Mouse (Mus musculus) ES-E14 (cell line): ENCODE measurements around the gene Gm39115.
"Not testable (repeated sequence)": the region's sequence is repeated elsewhere in the genome, so short reads cannot be mapped to it uniquely, and the experiment has no call there.

Experiments
- HCFC1 ChIP-seq: IDR thresholded peaks from 2 replicates; pipeline ENCODE4 v1.6.1; 2012; ENCODE audit warnings: low read length, inconsistent platforms, borderline replicate concordance; ENCODE audit not compliant: insufficient read depth
- MAFK ChIP-seq: IDR thresholded peaks from 2 replicates; pipeline ENCODE4 v1.6.1; 2014; ENCODE audit warnings: mild to moderate bottlenecking, low read depth, low read length, inconsistent platforms; ENCODE audit not compliant: insufficient read depth
- ZC3H11A ChIP-seq: IDR thresholded peaks from 2 replicates; pipeline ENCODE4 v1.6.1; 2012; ENCODE audit warnings: low read depth, mild to moderate bottlenecking, inconsistent platforms, low read length, borderline replicate concordance

DNA sequence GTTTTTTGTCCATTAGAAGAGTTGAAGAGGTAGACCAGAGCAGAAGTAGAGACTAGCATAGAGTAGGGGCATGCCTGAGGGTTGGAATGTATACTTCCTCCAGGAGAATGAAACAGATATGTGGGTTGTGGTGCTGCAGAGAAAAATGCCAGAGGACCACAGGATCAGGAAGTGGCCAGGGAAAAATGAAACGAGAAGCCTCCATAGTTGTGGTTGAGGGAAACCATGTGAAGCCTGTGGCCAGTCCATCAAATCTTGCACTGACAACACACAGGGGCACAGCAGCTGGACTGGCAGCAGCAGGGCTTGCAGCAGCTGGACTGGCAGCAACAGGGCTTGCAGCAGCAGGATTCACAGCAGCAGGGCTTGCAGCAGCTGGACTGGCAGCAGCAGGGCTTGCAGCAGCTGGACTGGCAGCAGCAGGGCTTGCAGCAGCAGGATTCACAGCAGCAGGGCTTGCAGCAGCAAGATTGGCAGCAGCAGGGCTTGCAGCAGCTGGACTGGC lies 7.7 kb upstream of the Gm39115 start:
- not testable (repeated sequence) for TF ChIP-seq ZC3H11A, HCFC1, MAFK
